Mouse (Mus musculus): ENCODE measurements around the gene Rab37.

Rab37 gene

DNA sequence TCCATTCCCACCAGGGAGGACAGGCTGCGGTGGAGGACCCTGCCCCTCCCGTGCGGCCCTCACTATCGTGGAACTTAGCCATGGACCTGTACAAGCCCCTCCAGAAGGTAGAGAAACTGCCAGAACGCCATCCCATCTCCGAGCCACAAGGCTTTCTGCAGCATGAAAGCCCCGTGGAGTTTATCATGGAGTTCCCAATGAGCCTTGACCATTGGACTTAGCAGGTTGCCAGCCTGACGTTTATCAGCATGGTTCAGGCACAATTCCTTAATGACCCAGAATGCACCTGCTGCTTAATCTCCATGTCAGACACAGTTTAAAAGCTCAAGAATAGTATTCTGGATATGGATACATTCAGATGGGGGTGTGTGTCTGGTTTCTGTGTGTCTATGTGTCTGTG is 6.2 kb upstream of the Rab37 start:
- no peak for DNase-seq (ENCODE audit: low spot score)

DNA sequence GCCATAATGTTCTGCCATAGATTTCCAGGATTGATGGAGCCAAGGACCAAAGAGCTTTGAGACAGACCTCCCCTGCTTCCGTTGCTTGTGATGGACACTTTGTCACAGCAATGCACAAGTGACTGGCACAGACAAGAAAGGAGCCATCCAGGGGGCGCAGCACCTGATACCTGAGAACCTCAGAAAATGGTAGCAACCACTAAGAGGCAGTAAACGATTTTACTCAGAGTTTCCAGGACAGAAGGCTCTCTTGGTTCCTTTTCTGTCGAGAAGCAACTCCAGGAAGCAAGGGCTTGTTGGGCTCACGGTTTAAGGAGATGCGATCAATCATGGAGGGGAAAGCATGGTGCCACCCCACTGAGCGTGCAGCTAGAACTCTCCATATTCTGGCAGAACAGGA is 5.0 kb upstream of the Rab37 start:
- DNase-seq (ENCODE audit: low spot score) = no peak

DNA sequence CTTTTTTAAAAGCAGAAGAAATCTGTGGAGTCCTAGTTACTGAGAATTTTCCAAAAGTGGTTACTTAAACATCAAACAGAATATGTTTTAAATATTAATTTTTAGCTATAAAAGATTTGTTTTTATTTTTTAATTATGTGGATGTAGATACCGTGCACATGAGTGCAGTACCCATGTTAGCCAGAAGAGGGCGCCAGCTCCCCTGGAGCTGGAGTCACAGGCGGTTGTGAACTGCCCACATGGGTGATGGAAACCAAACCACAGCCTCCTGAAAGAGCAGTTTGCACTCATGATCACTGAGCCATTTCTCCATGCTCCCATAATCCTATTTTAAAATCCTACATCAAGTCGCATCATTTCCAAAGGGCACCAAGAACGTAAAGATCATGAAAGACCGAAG is 1.4 kb upstream of the Rab37 start:
- DNase-seq (ENCODE audit: low spot score) = no peak

DNA sequence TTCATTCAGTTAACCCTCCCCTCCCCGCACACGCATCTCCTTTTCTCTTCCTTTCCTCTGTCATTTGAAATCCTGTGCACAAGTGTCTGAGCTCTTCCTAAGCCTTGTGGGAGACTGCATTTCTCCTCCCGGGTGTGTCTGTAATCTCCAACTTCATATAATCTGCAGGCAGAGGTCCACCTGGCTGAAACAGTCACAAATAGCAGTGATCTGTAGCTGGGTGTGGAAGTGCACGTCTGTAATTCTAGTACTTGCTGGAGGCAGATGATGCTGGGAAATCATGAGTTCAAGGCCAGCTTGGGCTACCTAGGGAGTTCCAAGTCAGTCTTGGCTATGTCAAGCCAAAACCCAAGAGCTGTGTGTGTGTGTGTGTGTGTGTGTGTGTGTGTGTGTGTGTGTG is 909 bp downstream of the Rab37 start:
- DNase-seq (ENCODE audit: low spot score) = no peak

DNA sequence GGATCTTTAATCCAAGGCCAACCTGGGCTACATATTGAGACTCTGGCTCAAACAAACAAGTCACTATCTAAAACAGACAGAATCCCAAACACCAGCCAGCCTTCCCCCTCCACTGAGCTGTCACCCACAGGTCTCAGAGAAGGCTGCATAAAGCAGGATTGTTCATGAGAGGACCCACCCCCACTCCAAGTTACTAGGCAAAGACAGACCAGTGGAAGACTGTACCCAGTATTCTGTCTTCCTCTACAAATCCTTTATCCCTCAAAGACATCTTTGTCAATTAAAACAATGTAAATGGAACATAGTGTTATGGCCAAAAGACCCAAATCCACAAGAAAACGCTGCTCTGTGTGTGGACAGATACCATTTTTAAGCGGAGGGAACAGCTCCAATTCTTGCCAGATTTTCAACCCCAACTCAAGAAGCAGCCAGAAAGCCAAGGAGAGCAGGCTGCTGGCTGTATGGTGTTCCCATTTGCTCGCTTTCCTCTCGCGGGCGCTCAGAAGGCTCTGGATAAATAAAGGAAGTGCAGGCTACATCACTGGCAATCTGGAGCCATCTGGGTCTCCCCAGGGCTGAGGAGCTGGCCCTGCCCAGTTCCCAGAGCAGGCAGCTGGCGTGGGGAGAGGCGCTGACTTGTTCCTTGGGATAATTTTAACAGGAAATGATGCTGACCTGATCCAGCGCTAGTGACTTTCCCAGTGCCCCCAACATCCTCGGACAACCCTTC is 7.1 kb downstream of the Rab37 start:
- DNase-seq (ENCODE audit: low spot score) = no peak

DNA sequence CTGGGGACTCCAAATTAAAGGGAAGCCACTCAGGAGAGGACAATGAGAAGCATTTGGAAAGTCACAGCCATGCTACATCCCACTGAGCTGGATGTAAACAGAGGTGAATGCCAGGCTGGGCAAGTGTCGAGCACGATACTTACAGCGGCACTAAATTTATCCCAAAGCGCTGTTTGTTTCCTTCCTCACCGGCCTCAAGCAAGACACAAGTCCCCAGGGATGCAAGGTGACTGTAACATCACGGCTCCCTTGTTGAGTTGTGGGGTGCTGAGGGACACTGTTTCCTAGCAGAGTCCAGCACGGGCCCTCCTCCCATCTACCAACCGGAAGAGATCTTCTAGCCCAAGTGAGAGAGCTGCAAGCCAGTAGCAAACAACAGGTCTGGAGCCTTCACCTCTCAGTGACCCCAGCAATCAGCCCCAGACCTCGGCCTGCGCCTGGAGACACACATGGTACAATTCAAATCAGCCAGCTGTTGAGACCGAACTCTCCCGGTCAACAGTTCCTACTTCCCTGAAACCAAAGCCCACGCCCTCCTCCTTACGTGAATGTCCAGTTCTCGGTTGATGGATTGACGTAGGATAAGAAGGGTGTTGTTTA is 8.1 kb downstream of the Rab37 start:
- DNase-seq (ENCODE audit: low spot score) = no peak

DNA sequence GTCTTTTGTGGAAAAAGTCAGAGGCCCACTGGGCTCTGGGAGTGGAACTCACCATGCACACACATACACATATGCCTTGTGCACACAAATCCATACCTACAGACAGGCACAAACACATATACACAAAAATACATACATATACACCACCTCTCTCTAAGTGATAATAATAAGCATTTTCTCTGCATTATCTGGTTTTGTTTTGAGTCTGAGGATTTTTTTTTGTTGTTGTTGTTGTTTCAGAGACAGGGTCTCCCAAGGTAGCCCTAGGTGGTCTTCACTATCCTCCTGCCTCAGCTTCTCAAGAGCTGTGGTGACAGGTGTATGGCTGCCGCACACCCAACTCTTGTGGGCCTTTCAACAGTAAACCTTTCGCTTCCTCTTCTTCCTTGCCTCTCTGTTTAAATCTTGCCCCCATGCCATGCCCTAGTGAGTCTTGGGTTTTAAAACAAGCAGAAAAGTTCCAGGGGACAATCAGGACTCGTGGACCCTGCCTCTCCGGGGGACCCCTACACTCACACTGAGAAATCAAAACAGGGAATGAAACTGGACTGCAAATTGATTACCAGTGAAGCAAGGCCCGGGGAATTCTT is 8.9 kb downstream of the Rab37 start:
- no peak for DNase-seq (ENCODE audit: low spot score)

DNA sequence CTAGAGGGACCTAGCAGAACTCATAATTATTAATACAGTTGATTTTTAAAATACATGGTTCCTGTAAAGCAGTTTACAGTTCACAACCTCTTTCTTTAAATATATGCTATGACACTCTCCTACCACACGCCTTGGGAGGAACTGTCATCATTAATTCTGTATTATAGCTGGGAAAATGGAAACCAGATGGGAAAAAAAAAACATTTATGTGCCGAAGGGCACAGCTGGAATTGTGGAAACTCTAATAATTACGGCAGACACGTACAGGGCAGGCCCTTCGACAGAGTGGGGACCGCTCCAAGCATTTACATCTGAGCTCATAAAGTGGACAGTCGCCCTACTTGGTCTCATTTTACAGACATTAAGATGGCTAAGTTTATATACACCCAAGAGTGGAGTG is 9.5 kb downstream of the Rab37 start:
- DNase-seq (ENCODE audit: low spot score) = no peak

DNA sequence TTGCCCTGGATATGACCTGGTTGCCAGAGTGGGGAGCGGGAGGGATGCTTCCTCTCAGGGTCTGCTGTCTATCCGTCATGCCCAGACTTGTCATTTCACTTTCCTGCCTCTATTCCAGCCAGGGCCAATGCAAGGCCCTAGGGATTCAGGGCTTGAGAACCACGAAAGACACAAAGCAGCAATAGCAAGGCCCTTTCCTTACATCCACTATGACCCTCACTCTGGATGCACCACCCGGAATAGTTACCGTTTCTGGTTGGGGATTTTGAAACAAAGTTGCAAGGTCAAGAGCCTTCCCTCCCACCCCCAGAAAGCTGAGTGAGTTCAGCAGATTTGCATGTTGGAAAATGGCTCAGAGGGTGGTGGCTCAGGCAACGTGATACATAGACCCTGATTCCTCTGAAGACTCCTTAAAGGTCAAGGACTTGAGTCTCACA is 10.4 kb downstream of the Rab37 start:
- DNase-seq (ENCODE audit: low spot score) = no peak

DNA sequence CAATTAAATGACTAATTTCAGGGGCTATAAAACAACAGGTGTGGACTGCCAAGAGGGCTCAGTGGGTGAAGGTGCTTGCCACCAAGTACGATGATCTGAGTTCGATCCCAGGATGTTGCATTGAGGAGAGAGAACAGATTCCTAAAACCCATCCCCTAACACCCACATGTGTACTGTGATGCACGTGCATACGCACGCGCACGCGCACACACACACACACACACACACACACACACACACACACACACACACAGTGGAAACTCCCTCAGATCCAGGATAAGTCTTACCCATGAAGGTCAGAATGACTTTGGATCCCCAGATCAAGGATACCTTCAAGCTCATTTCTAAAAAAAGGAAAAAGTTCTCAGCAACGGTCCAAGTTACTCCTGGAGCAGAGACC is 10.9 kb downstream of the Rab37 start:
- no peak for DNase-seq (ENCODE audit: low spot score)

DNA sequence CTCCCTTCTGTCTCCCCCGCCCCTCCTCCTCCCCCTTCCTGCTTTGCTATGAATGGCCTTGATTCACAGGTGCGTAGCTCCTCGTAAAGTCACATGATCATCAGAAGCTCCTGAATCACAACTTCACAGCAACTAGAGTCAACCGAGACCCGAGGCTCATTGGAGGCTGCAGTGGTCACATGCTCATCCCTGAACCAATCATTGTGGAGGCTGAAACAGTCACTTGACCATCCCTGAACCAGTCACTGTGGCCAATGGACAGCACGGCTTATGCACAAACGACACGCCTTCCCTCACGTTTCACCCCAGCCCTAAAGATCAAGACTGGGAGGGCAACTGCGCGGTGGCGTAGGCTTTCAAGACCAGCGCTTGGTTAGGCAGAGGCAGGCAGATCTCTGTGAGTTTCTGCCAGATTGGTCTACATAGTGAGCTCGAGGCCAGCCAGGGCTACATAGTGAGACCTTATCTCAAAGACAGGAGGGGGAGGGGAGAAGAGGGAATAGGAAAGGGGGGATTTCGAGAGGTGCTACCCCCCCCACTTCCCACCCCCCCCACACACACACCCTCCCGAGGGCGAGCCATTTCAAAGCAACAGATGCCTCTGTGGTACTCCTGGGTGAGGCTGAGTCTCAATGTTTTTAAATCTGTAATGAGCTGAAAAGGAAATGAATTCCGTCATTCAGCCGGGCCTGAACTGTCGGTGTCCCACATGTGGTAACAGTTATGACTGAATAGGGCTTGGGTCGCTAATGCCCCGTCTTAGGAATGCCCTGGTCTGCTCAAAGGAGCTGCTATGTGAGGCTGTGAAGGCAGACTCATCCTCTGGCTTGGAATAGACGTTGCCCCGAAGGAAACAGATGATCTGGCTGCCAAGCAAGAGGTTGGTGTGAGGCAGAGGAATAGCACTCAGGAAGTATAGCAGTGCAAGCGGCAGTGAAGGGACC is 12.5 kb downstream of the Rab37 start:
- DNase-seq (ENCODE audit: low spot score) = no peak

DNA sequence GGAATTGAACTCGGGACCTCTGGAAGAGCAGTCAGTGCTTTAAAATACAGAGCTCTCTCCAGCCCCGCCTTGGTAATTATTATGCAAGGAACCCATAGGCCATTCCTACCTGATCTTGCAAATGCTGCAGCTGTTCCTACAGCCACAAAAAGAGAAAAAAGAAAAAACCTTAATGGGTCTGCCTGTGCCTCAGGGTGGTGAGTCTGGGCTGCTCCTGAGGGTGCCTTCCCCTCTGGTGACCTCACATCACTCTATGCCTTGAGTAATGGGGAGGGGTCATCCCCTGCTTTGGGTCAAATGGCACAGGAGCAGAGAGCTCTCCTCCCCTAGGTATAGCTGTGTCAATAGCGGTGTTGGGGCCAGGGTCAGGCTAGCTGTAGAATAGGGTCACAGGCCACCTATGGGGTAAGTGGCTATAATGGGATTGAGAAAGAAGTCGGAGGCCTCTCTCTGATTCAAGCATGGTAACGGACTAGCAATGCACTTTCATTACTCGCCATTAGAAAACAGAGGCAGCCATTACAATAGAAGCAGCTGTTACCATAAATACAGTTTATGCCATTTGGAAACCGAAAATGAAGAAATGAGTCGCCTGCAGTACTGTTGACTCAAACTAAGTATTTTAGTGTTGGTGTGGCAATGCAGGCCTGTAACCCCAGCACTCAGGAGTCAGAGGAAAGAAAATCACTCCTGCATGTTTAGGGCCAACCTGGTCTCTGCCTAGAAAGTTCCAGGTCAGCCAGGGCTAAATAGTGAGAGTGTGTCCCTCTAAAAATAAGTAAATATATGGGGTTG is 13.7 kb downstream of the Rab37 start:
- no peak for DNase-seq (ENCODE audit: low spot score)

DNA sequence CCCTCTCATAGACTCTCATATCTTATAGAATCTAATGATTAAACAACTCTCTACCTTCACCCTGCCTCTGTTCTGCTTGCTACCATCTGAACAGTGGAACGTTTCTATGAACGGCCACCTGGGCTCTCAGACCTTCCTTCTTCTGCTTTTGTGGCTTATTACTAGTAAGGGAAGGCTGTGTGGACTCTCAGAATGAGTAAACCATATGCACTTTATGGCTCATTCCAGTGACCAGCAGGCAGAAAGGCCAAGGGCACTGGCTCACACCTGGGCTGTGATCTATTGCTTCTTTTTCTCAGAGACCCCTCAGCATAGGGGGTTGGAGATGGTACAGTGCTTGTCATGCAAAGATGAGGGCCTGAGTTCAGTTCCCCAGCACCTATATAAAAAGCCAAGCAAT is 15.4 kb downstream of the Rab37 start:
- no peak for DNase-seq (ENCODE audit: low spot score)

DNA sequence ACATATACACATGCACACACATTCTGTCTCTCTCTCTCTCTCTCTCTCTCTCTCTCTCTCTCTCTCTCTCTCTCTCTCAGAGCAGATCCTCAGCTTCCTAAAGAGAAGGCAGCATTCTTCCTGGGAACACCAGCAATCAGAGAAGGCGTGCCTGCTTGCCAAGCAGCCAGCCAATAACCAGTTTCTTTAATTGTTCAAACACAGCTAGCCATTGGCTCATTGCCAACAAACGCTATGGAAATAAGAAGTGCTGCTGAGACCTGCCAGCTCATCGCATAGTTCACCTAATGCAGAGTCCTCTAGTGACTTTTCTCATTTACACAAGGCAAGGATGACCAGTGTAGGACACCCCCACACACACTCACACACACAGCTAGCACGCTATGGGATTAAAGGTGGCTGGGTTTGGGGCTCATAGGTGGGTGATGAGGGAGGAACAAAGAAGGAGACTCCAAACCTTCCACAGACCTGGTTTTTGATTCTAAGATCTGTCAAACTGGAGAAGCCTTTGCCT is 16.2 kb downstream of the Rab37 start:
- no peak for DNase-seq (ENCODE audit: low spot score)

DNA sequence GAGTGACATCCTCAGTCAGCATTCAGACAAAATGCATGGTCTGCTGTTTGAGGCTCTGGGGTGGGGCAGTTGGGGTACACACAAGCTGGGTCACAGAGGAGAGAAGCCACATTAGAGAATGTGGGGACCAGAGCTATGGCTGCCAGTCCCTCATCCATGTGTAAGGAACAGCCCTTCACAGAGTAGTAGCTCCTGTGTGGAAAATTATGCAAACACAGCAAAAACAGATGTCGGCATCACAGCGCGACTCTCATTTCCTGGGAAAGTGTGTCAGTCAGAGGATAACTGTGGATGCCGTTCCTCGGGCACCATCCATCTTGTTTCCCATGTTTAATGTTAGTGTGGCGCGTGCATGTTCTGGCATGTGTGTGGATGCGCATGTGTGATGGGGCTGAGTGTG is 16.9 kb downstream of the Rab37 start:
- no peak for DNase-seq (ENCODE audit: low spot score)

DNA sequence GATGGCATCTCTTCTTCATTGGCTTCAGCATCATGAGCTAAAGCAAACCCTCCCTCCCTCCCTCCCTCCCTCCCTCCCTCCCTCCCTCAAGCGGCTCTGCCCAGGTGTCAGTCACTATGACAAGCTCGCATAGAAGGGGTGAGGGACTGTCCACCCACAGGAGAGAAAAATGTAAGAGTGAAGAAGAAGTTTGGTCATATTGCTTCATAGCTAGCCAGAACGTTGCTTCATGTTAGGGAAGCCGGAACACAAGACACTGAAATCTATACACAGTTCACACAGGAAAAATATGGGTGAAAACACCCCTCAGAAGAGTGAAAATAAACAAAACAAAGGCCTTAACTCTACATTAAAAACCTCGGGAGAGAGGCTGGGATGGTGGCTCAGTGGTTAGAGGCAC is 19.0 kb downstream of the Rab37 start:
- DNase-seq (ENCODE audit: low spot score) = no peak

DNA sequence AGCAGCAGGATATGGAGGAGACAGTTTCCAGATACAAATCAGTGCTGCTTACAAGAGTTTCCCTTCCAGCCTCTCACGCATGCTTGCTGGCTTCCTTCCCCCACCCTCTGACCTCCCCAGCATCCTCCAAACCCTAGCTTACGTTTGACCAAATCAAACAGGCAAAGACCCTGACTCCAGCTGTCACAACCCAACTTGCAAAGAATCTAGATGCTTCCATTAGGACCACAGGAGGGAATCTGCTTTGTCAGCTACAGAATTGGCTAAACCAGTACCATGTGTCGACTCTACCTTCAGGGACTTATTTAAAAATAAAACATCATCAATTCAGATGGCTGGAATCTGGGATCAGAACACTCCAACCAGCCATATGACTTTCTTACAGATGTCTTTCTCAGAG is 21.0 kb downstream of the Rab37 start:
- no peak for DNase-seq (ENCODE audit: low spot score)

DNA sequence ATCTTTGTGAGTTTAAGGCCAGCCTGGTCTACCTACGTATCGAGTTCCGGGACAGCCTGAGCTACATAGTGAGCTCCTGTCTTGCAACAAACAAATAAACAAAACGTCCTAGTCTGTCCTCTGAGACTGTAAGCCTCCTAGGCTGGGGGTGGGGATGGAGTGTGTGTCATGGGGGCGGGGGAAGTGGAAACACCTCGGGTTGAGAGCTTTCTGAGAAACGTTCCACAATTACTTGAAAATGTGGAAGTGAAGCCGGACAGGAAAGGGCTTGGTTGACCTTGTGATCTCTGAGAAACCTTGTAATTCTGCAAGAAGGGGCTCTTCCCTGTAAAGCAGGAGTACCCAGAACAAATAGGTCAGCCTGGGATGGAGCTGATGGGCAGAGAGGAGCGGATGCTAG is 28.2 kb downstream of the Rab37 start:
- DNase-seq (ENCODE audit: low spot score) = no peak

DNA sequence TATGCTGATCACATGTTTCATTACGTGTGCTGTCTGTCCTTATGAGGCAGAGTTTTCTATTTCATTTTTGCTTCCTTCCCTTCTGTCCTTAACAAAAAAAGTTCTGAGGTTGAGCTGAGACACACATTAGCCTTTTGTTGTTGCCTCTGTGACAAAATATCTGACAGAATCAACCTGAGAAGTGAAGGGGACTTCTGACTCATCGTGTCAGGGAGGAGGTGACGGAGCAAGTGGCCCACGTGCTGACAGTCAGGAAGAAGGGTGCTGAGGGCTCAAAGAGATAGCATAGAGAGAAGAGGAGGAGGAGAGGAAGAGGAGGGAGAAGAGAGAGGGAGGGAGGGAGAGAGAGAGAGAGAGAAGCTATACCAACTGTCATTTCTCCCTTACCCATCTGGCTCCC is 37.3 kb downstream of the Rab37 start:
- DNase-seq (ENCODE audit: low spot score) = no peak

DNA sequence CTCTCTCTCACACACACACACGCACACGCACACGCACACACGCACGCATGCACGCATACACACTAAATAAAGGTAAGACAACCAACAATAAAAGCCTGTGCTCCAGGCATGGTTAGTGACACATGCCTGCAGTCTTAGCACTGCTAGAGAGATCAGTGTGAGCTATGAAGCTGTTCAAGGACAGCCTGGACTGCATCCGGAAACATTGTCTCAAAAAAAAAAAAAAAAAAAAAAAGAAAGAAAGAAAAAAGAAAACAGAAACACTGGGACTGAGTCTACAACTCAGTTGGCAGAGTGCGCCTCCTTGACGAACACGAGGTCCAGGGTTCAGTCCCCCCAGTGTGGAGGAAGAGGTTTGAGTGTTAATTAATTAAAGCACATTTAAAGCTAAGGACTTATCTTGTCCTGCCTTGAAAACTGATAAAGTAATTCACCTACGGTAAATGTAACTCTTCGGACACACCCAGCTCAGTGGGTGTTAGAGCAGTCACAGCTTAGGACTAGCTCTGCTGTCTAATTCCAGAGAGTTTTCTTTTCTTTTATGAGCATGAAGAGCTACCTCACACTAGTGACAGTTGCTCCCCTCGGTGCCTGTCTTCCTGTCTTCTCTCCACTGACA is 38.4 kb downstream of the Rab37 start:
- DNase-seq (ENCODE audit: low spot score) = no peak

DNA sequence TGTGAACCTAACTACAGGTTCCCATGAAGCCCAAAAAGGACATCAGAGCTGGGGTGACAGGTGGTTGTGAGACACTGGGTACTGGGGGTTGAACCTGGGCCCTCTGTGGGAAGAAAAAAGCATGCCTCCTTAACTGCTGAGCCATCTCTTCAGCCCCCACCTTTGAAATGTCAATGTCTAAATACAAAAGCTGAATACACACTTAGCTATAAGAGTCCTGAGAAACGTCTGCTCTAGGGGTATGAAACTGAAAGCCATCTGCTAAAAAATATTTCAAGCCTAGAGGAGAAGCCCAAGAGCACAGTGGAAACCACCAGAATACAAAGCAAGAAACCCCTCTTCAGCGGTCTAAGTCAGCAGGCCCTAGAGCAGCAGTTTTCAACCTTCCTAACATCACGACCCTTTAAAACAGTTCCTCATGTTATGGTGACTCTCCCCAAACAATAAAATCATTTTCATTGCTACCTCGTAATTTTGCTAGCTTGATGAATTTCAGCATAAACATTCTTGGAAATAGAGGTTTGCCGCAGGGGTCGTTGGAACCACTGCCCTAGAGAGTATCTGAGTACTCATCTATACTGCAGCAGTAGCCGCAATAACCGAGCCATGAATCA is 40.6 kb downstream of the Rab37 start:
- DNase-seq (ENCODE audit: low spot score) = no peak
